Mouse (Mus musculus) splenic B cell, adult 2 months (primary cell): ENCODE measurements at regions not wholly inside any gene's neighbourhood (a gene's known extent, or its start where the extent isn't known, plus 50 kb on each side); places are given as distances from the start of the nearest gene placed in this dataset.

Source experiments
- DNase-seq: peaks from one replicate; pipeline ENCODE4 v3.0.0-alpha.2; 2011; ENCODE audit warnings: low read depth, low spot score
- H3K27me3 ChIP-seq: 2 replicates; pipeline ENCODE4 v1.6.1; 2012; ENCODE audit warnings: mild to moderate bottlenecking, low read length, moderate library complexity, mixed read lengths; ENCODE audit not compliant: control insufficient read depth, poor library complexity, insufficient read depth, severe bottlenecking
- H3K36me3 ChIP-seq: 2 replicates; pipeline ENCODE4 v1.6.1; 2012; ENCODE audit warnings: mild to moderate bottlenecking, low read length, moderate library complexity, mixed read lengths; ENCODE audit not compliant: control insufficient read depth, poor library complexity, insufficient read depth, severe bottlenecking

DNA sequence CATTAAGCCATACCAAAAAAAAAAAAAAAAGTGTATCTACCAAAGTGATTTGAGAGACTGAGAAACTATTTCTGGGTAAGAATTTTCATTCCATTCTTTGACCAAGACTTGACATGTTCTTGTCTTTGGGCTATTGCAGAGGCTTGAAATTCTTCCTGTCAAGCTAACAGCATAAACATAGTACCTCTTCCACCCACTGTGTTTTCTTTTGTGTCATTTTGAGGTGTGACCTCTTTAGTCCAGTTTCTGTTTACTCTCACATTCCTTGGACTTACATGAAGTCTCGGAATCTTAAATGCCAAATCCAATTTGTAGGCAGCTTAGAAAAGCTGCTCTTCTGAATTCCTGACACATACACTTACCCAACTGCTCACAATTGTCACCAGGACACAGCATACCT, 590.7 kb upstream of the Adam24 start:
- H3K36me3 ChIP-seq: no peaks in the 10 kb centered on the region
- H3K27me3 ChIP-seq: no peaks in the 10 kb centered on the region
- no peak for DNase-seq

DNA sequence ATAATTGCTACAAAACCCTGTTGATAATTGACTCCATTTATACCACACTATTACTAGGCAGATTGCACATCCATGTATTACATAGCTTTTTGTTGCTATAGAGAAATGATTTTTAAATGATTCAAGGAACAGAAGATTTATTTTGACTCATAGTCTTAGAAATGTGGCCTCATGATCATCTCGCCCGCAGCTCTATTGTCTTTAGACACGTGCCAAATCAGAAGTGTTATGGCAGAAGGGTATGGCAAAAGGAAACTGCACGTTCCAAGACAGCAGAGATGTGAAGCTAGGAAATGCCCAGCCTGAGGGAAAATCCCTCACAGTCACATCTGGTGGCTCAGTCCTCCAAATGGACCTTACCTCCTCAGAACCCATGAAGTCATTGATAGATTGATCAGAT, 585.5 kb upstream of the Adam24 start:
- Histone ChIP-seq H3K27me3 (no peaks in the 10 kb centered on the region), H3K36me3 (no peaks in the 10 kb centered on the region)
- DNase-seq: no peak

DNA sequence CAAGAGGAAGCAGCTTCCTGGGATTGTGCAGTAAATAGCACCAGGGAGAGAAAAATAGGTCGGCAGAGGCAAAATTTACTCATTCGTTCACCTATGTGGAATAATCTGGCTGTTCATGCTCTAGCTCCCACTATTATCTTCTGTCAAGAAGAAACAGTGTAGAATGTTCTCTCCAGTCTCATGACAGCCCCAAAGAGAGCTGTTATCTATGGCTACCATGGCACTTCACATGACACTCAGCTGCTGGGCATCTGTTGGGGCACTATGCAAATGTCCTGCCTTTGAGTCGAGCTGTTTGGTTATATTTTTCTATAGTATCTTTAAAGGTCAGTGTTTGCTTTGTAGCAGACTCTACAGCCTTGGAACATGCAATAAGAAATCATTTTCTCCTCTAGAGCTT, 550.5 kb upstream of the Adam24 start:
- Histone ChIP-seq H3K36me3 (no peaks in the 10 kb centered on the region), H3K27me3 (no peaks in the 10 kb centered on the region)
- no peak for DNase-seq

DNA sequence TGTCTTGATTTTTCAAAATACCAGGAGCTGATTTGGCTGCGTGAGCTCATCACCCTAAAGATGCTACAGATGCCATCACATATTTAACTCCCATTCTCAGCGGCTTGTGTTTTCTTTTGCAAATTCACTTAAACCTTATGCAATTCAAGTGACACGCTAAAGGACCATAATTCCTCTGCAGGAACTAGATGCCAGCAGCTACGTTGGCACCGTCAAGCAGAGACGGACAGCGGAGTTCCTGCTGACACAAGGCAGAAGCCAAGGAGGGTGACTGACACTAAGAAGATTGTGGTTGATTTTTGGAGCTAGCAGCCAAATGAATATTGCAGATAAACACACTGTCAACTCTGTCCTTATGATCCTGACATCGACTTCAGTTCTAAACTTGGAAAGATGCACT, 547.7 kb upstream of the Adam24 start:
- H3K36me3 ChIP-seq: no peaks in the 10 kb centered on the region
- DNase-seq: no peak
- H3K27me3 ChIP-seq: no peaks in the 10 kb centered on the region

DNA sequence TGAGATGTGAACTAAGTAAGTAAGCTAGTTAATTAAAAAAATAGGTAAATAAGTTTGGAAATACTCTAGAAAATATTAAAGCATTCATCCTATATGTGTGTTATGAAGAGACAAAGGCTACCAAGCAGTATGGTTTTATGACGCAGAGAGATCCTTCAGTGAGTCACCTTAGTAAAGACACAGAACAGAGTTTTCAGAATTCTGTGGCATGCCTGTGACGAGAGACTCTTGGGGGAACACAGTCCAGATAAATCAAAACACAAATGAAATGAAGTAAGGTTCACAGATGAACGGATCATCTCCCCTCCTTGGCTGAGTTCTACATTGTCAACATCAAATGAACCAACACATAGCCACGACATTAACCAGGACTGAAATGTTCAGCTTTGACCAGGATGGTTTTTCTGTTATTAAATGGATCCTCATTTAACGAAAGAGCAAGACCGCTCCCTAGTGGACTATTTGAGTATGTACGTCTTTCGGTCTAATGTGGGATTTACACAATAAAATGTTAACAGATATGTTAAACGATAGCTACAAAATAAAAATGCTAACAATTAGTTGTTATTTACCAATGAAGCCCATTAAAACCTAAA, 542.1 kb upstream of the Adam24 start:
- no peaks in the 10 kb centered on the region for H3K27me3 ChIP-seq
- DNase-seq: peak; percentile 6

DNA sequence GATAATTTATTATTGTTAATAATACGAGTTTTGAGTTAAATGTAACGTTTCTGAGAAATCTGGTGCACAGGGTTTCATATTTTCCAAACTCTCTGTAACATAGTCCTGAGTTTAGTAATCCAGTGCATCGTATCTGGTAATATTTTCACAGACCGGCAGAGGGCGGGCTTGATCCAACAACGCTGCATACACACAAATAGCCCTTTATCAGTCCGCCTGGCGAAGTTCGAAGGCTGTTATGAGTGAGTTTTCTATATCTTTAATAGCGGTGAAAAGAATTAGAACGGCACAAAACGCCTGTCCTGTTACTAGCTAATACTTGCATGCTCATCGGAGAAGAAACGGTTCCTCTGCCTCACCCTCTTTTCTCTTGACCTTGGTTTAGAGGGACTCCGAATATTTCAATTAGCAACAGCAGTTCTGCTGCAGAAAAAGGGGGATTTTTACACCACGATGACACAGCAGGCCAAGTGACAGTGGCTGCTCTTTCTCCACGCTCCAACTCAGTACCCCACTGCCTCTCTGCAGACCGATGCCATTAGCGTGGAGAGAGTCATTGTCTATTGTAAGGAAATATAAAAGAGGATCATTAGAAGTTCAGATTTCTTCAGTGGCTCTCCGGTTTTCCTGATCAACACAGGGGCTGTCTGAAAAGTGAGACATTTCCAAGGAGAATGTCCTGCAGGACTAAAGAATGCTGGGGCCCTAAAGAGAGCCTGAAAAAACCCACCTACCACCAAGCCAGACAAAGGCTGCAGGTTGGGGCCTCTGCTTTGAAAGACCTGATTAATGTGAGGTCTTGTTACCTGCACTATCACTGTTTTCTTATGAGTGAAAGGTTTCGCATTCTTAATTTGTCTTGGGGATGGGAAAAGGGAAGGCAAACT, 523.7 kb upstream of the Adam24 start:
- no peaks in the 10 kb centered on the region for H3K36me3 ChIP-seq
- no peaks in the 10 kb centered on the region for H3K27me3 ChIP-seq
- peak; percentile 27 for DNase-seq

More for the DNA sequence above, 542.1 kb upstream of the Adam24 start:
- H3K36me3 ChIP-seq: no peaks in the 10 kb centered on the region

DNA sequence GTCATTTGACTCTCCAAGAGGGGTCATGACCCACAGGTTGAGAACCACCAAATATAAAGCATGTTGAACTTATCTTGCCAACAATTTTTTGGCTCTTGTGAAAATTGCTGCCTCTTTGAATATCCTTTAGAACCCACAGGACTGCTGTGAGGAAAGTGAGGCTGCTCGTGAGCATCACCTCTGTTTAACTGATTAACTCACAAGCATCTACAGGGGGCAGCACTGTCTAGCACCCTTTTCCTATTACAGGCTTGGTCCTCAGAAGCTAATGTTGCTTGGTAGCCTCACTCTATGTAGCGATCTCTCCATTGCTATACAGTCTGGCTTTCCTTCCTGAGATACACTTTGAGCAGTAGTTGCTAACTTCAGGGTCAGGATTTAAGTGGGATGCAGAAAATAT, 522.4 kb upstream of the Adam24 start:
- DNase-seq: no peak
- Histone ChIP-seq H3K36me3 (no peaks in the 10 kb centered on the region), H3K27me3 (no peaks in the 10 kb centered on the region)

DNA sequence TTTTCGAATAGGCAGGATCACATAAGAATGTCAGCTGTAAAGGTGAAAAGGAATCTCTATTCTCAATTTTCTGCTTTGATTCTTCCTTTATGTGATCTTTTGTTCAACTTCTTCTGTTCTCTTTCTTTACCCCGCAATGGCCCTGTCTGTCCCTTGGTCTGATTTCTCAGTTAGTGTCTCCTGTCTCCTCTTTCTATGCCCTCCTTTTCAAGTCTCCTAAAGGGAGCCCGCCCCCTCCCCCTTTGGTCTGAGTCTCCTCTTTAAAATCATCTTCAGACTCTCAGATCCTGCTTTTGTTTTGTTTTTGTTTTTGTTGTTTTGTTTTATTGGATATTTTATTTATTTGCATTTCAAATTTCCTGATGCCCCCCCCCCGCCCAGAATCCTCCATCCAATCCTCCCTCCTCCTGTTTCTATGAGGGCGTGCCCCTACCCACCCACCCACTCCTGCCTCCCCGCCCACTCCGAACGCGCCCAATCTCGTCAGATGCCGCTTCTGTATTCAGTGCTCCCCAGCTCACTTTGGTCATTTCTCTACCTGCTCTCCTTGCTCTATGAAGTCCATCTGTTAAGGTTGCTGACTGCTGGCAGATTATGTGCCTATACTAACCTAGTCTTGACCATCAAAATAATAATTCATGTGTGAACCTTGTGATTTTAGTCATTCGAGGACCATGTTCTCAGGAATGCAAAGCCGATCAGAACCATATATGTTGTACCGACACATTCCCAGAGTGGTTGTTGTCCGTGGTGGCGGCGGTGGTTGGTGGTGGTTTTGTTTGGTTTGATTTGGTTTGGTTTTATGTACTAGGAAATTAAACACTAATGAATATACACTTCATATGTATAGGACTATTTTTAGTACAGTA, 487.9 kb upstream of the Adam24 start:
- DNase-seq: no peak
- no peaks in the 10 kb centered on the region for H3K27me3 ChIP-seq
- H3K36me3 ChIP-seq: no peaks in the 10 kb centered on the region

DNA sequence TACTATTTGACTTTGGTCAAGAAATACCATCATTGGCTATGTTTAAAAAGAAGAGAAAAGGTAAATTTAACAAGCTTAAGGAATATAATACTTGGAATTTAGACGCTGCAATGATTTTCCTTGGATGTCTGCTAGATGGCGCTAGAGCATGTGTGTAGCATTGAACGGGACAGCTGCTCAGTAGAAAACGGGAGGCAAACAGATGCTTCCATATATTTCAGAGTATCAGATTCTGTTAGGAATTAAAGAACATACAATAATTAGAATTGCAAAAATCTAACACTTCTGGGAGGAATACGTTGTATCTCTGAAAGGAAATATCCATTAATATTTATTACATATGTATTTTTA, 487.3 kb upstream of the Adam24 start:
- H3K27me3 ChIP-seq: no peaks in the 10 kb centered on the region
- DNase-seq: no peak
- no peaks in the 10 kb centered on the region for H3K36me3 ChIP-seq

DNA sequence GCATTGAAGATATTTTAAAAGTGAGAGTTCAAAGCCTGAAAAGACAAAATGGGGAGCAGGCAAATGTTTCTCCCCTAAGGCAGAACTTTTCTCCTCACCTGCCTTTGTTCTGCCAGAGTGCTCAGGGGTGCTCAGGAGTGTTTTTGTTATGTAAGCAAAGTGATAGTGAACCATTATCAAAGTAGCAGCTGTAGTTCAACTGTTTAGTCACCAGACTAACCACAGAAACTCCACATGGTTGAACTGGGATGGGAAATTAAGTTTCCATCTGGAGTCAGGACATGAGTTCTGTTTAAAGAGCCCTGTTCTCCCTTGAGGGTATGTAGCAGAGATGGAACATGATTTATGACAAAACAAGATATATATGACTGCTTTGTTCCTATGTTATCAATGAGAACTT, 482.6 kb upstream of the Adam24 start:
- no peak for DNase-seq
- Histone ChIP-seq H3K27me3 (no peaks in the 10 kb centered on the region), H3K36me3 (no peaks in the 10 kb centered on the region)

DNA sequence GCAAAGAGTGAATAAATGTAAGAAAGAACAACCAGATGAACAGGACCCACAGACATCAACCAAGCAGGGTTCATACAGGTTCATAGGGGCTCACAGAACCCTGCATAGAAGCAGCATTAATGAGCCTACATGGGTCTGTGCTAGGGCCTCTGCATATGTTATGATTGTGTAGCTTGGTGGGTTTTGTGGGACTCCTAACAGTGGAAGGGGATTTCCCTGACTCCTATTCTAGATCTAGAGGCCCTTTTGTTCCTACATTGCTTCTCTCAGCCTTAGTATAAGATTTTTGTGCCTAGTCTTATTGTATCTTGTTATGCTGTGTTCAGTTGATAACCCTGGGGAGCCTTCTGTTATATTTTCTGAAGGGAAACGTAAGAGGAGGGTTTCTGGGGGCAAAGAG, 481.7 kb upstream of the Adam24 start:
- DNase-seq: no peak
- no peaks in the 10 kb centered on the region for H3K27me3 ChIP-seq
- no peaks in the 10 kb centered on the region for H3K36me3 ChIP-seq

DNA sequence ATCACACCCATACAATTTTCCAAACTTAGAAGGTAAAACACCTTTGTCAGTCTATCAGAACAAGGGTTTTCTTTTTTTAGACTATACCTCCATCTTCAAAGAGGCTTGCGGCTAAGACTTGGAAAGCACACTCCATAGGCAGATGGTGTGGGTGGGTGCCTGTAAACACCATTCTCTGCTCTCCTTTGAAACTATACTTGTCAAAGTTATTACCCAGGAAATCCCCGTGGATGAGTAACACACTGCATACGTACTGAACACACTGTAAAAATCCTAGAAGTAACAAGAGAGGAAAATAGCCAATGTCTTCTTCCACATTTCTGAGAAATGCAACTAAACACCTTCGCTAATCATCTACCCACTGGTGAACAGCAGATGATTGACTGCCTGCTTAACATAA, 464.0 kb upstream of the Adam24 start:
- H3K27me3 ChIP-seq: no peaks in the 10 kb centered on the region
- DNase-seq: no peak
- H3K36me3 ChIP-seq: no peaks in the 10 kb centered on the region

DNA sequence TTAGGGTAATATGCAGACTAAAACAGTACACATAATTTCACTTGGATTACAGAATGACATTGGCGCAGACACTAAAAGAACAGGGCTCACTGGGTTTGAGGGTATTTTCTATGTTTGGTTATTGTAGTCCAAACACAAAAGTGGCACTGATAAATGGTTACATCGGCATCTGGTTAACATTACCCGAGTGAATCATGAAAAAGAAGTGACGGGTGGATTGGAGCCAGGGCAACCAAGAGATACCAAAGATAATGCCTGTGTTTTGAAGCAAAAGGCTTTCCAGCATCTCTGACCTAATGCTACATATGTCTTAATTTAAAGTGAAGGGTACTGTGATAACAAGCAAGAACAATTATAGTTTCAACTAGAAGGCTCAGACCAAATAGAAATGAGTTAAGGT, 451.4 kb upstream of the Adam24 start:
- H3K36me3 ChIP-seq: no peaks in the 10 kb centered on the region
- H3K27me3 ChIP-seq: no peaks in the 10 kb centered on the region
- DNase-seq: no peak

DNA sequence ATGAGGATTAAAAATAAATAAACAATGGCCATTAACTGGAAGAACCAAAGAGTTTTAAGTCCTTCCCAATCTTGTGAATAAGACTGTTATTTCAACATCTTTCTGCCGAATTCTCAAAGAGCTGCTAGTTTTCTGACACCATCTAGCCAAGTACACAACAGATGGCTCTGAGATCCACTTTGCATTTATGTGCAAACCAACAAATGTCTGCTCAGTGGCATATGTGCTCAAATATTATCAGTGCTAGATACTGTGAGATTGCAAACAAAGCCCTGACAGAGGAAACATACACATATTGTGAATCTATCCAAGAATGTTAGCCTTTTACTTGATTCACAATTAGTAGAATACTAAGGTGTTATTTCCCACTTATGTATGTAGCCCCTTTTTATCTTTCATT, 447.6 kb upstream of the Adam24 start:
- no peaks in the 10 kb centered on the region for H3K27me3 ChIP-seq
- no peak for DNase-seq
- H3K36me3 ChIP-seq: no peaks in the 10 kb centered on the region
